Mouse (Mus musculus) liver, postnatal 0 days (tissue): ENCODE results near the gene Prpf40a.

Source experiments
- CTCF ChIP-seq: sonication (generic); IDR thresholded peaks from 2 replicates; pipeline ENCODE4 v1.5.1; 2016; ENCODE audit warnings: antibody characterized with exemption, low read depth
- EP300 ChIP-seq: IDR thresholded peaks from 2 replicates; pipeline ENCODE4 v1.6.1; 2016; ENCODE audit warnings: antibody characterized with exemption, low read depth, mild to moderate bottlenecking

- TF ChIP-seq CTCF: no peak
- no peak for TF ChIP-seq EP300
Observed at GRCm38 (mm10) chr2:53095489-53095888, 95.6 kb downstream of the Prpf40a start.
